Mouse (Mus musculus): ENCODE data around the gene Ccl12.

Ccl12 gene

DNA sequence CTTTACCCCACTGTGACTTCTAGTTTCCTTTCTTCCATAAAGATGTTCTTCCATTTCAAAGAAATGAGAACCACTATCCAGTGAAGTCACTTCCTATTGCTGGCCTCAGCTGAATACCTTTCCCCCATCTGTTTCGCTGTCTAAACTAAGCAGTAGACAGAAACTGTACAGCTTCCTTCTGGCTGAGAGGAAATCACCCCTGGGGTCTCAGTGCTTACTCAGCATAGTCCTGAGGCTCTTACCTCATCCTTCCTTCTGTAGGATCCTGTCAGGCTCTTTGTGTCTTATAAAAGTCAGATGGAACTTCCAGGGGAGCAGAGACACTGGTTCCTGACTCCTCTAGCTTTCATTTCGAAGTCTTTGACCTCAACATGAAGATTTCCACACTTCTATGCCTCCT is at the start of gene Ccl12:
Gene Ccl12, plus strand, starts transcription at position 317 of the 400 bp plus-strand sequence.
- in situ Hi-C loops (cut with MboI, MseI): no loop called here

DNA sequence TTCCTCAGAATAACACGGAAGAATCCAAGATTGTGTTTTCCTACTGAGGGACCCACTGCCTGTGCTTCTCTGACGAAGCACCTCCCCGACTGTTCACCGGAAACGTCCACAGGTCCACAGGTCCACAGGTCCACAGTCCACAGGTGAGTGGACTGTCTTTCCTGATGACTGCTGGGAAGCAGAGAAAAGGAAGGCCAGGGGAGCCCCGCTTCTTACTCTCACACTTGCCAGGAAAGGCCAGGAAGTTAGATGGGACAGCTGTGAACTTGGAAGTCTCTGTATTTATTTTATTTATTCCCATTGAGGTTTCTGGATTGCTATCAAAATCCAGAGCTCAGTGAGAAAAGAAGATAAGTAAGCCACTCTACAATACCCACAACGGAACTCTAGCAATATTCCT is 47.8 kb upstream of the Ccl12 start:
- in situ Hi-C loops (cut with MboI, MseI): loop anchor here (5.0 kb wide), 2 partner anchors 123 to 128 kb away; no protein-coding TSS in a partner anchor

- in situ Hi-C loops (cut with MboI, MseI): no loop called here
Observed at GRCm38 (mm10) chr11:82057646-82058045, 44.0 kb upstream of the Ccl12 start, which contains the start of gene Ccl11. Ccl11 (plus strand) TSS chr11:82057823.

DNA sequence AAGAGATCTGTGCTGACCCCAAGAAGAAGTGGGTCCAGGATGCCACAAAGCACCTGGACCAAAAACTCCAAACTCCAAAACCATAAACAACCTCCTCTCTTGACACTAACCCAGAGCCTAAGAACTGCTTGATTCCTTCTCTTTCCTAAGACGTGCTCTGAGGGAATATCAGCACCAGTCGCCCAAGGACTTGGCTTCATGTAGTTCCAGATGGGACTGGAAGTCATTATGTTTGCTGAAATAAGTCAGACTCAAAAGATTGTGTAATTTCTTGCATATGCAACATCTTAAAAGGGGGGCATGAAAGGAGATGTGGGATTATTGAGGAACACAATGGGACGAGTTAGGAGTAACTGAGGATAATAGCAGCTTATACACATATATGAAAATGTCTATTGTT is 39.4 kb upstream of the Ccl12 start:
- in situ Hi-C loops (cut with MboI, MseI): no loop called here

DNA sequence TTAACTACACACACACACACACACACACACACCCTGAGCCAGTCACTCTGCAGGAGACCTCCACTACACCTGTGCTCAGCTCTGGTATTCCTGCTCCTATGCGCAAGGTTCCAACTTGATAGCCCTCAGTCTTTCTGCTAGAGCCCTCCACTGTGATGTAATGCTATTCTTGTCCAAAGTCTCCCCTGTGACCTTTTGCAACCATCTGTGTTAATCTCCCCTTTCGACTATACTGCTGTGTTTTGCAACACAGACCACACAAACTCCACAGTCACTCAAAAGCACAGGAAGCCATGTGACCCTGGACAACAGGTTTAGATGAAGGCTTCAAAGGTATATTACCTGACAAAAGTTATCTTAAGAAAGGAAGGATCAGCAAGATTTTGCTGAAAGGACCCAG is 38.2 kb upstream of the Ccl12 start:
- in situ Hi-C loops (cut with MboI, MseI): no loop called here

DNA sequence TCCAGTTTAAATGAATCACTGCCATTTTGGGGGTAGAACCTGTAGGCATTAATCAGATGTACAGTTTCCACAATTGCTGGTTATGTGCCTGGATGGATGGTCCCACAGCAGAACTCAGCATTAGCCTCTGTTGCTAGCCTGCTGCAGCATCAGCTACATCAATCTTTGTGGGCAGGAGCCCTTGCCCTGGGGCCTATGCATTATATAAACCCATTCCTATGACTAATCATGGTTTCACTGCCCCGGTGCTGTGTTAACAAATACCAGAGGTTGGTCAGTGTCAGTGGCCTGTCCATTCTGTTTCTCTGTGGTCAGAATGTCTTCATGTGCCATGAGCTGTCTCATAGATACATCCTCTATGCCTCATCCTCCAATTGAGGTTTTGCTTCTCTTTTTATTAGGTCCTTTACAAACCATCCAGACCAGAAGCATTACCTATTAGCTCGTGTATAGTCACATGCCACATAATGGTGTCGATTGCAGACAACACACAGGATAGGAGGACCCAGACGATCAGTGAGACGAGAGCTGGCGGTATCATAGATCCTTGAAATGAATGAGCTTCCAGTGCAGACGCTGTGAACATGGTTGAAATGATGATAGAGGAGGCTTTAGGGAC is 34.6 kb upstream of the Ccl12 start:
- in situ Hi-C loops (cut with MboI, MseI): no loop called here

DNA sequence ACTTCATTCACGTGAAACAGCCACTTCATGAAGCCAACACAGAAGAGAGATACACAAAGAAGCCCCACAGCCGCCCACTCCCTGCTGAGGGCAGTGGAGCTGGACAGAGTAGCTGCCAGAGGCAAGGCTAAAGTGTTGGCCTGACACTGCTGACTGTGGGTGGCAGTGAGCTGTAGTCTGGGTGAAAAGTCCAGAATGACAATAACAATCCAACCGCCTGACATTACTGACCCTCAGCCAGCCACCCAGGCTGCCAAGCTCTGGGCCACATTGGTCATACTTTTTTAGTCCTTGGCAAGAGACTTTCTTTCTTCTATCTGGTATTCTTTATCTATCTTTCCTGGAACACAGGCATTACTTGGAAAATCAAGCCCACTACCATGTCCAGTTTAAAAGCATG is 30.6 kb upstream of the Ccl12 start:
- in situ Hi-C loops (cut with MboI, MseI): no loop called here

DNA sequence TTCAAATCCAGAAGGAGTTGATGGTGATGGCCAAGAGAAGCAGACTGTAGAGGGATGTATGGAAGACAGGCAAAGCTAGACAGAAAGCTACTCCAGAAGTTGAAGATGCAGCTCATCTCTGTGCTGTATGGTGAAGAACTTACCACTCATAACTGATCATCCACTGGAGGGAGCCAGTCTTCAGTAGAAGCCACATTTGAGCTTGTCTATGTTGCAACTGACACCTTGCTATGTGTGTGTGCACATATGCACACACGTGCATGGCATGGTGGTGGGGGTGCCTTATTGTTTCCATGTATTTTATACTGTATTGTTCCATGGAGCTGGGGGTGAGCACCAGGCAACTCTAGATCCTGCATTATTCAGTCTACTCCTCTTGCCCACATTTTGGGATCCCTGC is 29.3 kb upstream of the Ccl12 start:
- in situ Hi-C loops (cut with MboI, MseI): no loop called here

DNA sequence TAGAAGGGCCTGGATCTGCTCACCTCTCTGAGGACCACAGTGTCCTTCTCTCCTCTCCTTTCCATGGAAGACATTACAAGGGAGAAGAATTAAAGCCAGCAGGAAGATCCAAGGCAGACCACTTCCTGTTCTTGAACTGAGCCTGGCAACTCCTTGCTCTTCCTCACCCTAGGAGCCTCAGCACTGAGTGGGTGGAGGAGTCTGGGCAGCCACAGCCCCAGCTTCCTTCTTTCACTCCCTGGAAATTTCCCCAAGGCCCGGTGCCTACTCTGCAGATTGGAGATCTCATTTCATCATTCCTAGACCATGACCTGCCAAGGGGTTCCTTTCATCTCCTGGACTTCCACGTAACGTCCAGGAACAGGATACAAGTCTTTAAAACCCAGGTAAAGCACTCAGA is 28.7 kb upstream of the Ccl12 start:
- in situ Hi-C loops (cut with MboI, MseI): no loop called here

DNA sequence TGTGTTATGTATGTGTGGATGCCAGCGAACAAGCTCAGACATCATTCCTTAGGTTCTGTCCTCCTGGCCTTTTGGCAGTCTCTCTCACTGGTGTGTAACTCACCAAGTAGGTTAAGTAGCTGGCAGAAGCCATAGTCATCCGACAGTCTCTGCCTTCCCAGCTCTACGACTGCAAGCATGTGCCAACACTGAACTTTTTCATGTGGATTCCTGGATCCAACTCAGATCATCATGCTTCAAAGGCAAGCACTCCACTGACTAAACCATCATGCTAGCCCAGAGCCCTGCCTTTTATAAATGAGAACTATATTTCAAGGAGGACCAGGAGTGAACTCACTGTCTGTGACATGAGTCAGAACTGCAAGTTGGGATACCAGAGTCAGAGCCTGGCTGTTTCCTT is 28.0 kb upstream of the Ccl12 start:
- in situ Hi-C loops (cut with MboI, MseI): no loop called here

DNA sequence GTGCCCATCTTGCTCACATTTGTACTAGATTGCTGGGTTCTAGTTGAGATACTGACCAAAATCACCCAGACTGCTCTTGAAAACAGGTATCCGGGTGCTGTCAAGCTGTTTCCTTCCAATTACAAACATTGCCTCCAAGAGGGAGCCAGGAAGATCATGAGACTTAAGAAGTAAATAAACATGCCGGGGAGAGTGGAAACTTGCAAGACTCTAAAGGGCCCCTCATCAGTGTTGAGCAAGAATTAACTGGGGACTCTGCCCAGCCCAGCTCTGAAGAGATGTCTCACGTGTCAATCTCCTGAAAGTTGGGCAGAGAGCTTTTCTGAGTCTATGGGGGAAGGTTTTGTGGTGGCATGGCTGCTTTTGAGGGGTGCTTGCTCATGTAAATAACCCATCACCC is 24.6 kb upstream of the Ccl12 start:
- in situ Hi-C loops (cut with MboI, MseI): no loop called here

GRCm38 (mm10) chr11:82078136-82078730 is 23.4 kb upstream of the Ccl12 start:
- in situ Hi-C loops (cut with MboI, MseI): no loop called here

DNA sequence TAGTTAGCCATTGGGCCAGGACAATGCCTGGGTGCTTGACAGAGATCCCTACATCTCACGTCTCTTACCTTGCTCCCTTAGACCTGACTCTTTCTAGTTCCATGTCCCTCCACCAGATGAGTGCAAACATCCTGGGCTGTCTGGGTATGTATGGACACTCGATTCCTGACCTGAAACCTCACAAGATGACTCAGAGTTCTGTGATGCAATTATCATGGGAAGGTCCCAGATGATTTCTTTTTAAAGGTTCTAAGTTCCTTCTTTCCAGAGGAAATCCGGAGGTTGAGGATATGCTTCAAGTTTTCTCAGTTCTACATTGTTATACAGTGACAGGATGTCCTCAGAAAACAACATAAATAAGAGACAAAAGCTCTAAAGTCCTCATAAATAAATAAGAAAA is 20.8 kb upstream of the Ccl12 start:
- in situ Hi-C loops (cut with MboI, MseI): no loop called here

DNA sequence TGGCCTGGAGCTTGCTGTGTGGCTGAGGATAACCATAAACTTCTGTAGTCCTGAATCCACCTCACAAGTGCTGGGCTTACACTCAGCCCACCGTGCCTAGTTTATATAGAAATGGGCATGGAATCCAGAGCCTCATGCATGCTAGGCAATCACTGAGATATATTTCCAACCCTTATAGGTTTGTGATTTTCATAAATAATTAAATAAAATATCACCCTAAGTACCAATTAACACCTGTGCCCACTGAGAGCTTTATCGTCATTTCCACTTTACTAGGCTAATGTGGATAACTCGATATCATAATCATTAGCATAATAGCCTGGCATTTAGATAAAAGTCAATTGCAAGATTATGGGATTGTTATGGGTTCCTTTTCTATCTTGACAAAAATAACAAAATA is 17.3 kb upstream of the Ccl12 start:
- in situ Hi-C loops (cut with MboI, MseI): no loop called here

GRCm38 (mm10) chr11:82099511-82100323 is 1.9 kb upstream of the Ccl12 start:
- in situ Hi-C loops (cut with MboI, MseI): no loop called here

DNA sequence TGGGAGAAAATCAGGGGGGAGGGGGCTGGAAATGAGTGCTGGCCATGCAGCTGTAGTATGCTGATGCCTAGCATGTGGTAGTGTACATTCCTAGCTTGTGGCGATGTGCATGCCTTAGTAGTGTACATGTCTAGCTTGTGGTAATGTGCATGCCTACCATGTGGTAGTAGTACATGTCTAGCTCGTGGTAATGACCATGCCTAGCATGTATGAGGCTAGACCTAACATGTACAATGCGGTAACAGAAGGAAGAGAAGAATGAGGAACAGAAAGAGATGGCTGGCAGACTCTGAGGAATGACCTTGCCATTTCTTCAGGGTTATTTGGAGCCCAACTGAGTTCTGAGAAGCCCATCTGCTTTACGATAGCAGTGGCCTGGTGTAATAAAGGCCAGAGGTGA is 558 bp upstream of the Ccl12 start:
- in situ Hi-C loops (cut with MboI, MseI): no loop called here

GRCm38 (mm10) chr11:82109611-82110010 is 8.0 kb downstream of the Ccl12 start:
- in situ Hi-C loops (cut with MboI, MseI): no loop called here

DNA sequence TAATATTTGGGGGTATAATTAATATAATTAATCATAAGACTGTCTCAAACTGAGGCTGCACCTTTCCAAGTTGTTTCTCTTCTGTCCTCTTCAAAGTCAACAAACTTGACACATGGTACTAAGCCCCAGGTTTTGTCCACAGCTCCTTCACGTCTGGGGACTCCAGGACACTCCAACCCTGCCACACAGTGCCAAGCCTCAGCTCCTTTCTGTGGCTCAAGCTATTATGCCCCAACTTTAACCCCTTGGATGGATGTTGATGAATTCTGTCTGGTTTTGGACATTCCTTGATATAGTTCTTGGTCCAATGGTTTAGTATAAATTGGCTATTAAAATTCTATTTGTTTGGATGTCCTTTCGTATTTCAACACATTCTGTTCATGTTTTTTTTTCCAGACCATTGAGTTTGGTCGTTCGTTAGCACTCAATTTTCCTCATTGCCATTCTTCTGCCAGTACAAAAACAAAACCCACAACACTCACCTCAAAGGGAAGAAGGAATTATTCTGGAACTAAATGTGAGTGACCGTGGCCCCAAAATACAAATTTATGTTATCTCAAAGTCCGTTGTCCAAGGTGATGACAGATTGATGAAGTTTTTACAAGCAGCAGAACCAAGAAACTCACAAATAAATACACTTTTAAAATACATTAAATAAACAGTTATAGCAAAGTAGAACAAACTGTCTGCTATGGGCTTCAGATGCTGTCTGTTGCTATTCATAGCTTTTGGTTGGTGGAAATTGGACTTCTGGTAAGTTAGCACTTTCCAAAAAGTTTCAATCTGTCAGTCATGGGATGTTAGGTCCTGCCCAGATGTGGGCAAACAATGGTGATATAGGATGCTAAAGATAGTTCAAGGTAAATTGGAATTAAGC is 9.0 kb downstream of the Ccl12 start:
- in situ Hi-C loops (cut with MboI, MseI): no loop called here

- in situ Hi-C loops (cut with MboI, MseI): no loop called here
Observed at GRCm38 (mm10) chr11:82114885-82115284, 13.2 kb downstream of the Ccl12 start, which contains the start of gene Ccl8. Ccl8 (plus strand) TSS chr11:82115185.

GRCm38 (mm10) chr11:82116041-82116440 is 14.4 kb downstream of the Ccl12 start:
- in situ Hi-C loops (cut with MboI, MseI): no loop called here

GRCm38 (mm10) chr11:82132977-82133376 is 31.3 kb downstream of the Ccl12 start:
- in situ Hi-C loops (cut with MboI, MseI): no loop called here

- in situ Hi-C loops (cut with MboI, MseI): no loop called here
Observed at GRCm38 (mm10) chr11:82136196-82136595, 34.6 kb downstream of the Ccl12 start.

Measured in T-helper 17 cell (primary cell).